Mouse (Mus musculus): ENCODE results near the gene Efcc1.

Efcc1 gene

DNA sequence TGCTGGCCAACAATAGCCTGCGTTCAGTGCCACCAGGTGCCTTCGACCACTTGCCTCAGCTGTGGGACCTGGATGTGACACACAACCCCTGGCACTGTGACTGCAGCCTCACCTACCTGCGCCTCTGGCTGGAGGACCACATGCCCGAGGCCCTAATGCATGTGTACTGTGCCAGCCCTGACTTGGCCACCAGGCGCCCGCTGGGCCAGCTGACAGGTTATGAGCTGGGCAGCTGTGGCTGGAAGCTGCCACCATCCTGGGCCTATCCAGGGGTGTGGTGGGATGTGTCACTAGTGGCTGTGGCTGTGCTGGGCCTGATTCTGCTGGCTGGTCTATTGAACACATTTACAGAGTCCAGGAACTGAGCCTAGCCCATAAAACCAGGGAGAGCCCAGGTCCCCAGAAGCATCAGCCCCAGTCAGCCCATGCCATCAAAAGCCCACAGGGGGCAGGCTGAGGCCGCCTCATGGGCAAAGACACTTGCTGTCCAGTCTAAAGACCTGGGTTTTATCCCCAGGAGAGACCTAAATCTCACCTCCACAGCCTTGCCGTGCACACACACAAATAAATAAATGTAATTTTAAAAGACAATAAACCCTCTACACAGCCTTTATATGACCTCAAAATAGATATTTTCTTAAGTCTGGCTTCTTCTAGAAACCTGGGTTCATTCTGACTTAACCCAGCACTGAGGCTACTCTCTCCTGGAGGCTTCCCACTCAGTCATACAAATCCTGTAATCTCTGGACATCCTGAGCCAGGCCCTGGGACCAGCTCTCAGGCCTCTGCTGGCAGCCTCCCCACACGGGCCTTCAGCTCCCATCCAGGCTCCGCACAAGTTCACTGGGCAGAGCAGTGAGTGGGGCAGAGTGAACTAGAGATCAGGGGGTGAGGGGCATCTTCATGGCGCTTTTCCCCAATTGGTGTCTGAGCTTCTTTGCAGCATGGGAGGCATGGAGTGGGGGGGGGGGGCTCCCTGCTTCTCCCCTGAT is 48.8 kb downstream of the Efcc1 start:
- DNase-seq: peak in 1 of 2 experiments; percentile 25

DNA sequence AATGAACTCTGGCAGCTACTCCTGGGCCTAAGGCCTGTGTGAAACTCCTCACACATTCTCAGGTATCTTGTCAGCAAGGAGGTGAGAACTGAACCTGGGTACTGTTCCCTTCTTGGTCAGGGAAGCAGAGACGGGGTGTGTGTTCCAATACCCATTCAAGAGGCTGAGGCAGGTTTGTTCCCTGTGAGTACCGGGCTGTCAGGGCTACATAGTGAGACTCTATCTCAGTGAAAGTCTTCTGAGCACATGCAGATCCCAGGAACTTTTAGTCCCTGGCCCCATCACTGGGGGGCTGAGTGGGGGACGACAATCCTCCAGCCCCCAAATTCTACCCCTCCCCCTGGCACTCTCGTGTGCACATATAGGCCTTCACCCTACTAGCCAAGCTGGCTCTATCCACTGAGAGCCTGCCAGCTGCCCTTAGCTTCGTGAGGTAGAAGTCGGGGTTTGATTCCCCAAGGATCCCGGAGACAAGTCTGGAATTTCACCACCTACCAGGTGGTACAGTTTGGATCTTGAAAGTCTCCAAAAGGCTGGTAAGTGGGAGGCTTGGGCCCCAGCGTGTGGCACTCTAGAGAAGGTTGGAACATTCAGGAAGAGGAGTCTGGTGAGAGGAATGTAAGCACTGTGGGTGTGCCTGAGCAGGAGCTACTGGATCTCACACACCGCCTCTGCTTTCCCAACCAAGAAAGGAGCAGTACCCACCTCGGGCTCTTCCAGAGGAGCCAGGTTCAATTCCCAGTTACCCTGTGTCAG is 50.1 kb downstream of the Efcc1 start:
- no peak for DNase-seq

DNA sequence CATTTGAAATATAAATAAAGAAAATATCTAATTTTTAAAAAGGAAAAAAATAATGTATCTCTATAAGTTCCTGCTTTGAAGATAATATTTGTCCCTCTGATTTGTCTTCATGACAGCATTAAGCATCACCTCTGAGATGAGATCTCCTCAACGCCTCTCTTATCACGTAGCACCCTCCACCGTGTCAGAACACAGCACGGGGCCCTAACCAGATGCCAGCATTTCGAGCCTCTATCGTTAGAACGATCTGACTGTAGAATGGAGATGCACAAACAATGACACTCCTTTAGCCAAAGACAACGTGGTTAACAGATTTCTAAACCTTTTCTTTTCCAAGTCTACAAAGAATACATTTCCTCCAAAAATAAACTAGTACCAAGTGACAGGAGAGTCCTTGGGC is 53.4 kb downstream of the Efcc1 start:
- DNase-seq: no peak

DNA sequence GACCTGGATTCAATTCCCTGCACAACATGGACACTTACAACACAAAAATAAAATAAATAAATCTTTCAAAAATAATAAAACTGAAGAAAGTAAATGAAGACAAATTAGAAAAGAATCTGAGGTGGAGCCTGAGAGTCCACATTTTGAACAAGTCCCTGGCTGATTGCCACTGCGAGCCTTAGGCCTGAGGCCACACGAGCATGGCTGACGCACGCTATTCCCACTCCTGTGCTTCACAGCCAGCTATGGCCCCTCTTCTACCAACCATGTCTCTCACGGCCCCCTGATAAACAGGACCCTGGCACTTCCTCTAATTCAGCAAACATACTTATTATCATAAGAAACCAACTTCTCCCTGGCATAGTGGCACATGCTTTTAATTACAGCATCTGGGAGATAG is 56.0 kb downstream of the Efcc1 start:
- DNase-seq: no peak

DNA sequence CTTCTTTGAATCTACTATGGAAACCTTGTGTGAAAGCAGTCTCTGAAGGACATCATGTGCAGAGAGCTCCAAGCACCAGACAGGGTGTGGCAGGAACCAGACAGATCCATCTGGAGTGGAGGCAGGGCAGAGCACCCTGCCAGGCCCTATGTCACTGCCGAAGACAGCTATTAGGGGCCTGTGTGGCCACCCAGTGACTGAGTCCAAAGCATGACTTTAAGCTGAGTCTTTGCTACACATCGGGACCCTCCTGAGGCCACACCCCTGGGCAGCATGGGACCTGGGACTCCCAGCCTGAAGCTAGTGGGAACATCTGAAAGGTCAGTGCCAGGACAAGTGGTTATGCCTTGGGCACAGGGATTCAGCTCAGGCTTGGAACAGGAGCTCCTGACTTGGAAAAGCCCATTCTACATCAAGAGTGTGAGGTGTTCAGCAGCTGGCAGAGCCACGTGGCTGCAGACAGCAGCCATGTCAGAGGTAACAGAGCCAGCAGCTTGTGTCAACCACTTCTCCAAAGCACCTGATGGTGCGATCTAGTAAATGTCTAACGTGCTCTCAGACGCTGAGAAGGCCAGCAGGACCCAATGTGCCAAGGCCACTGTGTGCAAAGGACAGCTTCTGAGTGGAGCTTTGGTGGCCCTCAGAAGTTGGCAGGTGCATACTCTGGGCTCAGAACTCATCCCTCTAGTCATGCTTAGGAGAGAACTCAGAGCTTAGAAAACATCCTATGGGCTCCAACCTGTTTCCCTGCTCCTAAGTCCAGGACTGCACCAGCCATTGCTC is 56.6 kb downstream of the Efcc1 start:
- DNase-seq: no peak

DNA sequence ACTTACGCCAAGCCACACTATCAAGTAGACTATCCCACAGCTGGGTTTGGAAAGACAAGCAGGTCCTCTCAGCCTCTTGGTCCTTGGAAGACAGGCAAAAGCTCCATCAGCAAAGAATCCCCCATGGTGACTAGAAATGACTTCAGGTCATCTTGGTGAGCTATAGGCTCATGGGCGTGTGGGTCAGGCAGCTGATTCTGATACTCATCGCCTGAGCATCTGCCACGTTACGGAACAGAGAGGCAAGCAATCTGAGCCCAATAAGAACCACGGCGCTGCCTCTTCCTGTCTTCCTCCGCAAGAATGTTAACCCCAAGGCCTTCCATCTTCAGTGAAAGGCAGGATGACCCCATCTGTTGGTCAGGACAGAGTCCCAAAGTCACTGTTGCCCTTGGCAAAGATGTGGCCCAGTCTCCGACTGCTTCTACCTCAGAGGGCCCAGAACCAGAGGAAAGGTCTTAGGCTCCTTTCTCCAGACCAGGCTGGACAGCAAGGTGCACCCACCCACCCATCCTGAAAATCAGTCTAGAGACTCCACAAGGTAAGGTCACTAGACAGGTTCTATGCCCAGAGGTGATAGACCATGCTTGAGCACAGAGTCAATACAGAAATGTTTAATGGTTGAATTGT is 57.7 kb downstream of the Efcc1 start:
- no peak for DNase-seq

DNA sequence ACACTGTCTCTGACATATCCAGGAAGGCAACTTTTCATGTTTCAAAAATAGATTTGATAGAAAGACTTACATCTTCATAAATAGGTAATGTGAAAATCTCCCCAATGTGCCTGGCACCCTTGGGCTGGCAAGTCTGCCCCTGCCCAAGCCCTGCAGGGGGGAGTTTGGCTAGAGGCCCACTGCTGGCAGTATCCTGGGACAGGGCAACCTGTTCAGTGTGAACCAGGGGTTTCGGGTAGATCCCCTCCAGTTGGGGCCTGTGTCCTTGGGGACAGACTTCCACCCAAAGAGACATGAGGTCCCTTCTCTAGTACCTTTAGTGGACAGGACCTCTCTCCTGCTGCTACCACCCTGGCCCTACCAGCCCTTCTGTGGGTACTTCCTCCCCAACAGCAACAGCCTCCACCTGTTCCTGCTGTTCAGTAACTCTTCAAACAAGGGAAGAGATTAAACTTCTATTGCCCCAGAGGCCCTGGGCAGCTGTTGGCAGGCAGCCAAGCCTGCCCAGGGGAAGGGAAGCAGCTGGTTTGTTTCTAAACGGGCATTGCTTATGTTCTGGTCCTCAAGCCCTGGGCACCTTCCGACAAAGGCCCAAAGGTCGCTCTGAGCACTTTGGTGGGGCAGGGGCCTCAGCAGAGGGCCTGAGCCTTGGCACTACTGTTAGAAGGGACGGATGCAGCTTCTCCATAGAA is 58.4 kb downstream of the Efcc1 start:
- peak in 1 of 2 experiments; percentile 17 for DNase-seq

DNA sequence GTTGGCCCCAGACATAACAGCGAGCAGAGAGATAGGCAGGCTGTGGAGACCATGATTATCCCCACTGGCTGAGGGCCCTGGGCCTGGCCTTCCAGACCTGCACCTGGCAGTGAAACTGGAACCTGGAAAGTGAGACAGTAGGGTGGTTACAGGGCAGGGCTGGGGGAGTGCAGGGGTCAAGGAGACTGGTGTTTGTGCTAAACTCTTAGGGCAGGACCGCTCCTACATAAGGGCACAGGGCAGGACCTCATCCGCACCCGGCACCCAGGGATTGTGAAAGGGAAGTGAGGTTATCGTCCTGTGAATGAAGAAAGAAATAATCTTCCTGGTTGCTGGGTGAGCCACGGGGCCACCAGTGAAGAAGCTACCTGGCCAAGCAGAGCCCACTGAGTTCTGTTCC is 59.1 kb downstream of the Efcc1 start:
- no peak for DNase-seq

DNA sequence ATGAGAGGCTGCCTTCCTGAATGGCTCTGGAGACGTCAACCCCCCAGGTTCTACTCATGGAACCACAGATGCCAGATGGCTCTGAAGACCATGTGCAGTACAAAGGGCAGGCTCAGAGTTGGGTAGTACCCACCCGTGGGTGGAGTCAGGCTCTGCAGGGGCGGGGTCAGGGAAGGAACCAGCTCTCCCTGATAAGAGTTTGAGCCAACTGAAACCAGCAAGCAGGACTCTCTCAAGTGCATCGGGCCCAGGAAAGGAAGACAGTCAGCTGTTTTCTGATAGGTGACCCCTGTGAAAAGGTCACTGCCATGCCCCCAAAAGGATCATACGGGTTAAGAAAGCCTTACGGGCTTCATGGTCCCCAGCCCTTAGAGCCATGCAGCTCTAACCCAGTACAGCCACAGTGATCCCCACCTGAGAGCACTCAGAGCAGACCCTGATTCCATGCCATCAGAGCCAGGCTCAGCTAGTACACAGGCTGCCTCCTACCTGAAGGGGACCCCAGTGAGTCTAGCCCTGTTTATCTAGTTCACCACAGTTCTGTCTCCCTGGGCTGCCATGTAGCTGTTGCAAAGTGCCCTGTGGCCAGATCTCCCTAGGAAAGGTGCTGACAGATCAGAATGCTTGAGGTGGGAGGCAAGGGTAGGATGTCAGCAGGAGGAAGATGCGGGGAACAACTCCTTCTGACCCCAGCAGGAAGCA is 60.3 kb downstream of the Efcc1 start:
- DNase-seq: peak; percentile 37 to 42

DNA sequence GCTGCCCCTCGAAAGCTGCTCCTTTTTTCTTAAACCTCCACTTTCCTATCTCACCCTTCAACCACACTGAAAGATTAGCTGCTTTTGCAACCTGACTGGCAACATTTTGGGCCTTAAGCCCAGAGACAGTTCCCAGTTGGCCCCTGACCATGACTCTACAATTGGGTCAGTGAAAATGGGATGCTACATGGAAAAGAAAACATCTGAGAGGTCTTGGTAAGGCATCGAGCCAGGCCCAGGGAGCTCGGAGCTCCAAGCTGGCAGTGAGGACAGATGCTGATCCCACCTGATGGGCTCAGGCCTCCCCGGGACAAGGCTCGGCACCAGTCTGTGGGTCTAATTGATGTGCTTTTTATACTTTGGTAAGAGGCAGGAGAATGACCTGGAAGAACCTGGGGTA is 61.2 kb downstream of the Efcc1 start:
- no peak for DNase-seq

DNA sequence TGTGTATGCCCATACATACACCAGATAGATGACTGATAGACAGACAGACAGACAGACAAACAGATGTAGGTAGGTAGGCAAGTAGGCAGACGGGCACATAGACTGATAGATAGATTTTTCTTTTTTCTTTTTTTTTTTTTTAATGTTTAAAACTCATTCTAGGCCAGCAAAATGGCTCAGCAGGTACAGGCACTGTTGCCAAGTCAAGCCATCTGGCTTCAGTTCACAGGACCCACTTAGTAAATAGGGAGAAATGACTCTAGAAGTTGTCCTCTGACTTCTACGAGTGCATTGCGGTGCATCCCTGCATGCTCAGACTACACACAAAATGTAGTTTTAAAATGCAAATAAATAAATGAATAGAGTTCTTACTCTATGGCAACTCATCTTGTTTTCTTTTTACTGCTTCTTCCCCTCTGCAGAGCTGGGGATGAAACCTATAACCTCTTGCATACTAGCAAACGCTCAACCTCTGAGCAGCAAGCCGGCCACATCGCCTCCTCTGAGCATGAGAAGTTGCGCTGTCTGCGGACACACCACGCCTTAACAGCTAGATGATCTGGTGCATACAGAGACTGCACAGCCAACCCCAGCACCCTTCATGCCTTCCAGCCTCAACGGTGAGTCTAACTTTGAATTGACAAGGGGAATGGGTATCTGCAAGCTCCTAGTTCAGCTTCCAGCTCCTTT is 63.3 kb downstream of the Efcc1 start:
- DNase-seq: no peak

DNA sequence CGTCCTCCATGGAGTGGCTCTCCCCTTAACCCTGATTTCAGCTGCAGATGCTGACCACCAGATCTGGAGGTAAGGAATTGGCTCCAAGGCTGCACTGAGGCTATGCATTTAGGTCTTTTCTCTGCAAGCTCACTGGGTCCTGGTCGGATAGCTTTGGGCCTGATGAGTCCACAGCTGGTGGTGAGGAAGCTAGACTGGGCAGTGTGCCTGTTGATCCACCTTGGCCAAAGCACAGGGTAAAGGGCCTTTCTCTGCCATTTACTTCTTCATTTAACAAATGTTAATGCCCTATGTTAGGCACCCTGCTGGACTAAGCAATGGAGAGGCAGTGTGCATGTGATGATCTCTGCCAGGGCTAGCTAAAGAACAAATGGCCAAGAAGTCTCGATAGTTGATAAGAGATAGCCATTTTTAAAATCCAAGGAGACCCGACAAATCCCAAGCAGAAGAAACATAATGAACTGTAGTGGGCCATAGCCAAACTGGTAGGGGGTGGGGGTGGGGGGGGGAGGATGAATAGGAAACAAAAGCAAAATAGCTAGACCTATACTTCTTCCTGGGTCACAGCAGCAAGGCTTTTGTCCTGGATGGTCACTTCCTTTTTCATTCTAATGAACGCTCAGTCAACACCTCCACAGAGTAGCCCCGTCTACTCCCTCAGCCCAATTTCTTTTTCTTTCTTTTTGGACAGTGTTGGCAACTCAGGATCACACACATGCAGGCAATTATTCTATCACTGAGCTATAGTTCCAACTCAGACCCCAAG is 64.9 kb downstream of the Efcc1 start:
- DNase-seq: no peak

DNA sequence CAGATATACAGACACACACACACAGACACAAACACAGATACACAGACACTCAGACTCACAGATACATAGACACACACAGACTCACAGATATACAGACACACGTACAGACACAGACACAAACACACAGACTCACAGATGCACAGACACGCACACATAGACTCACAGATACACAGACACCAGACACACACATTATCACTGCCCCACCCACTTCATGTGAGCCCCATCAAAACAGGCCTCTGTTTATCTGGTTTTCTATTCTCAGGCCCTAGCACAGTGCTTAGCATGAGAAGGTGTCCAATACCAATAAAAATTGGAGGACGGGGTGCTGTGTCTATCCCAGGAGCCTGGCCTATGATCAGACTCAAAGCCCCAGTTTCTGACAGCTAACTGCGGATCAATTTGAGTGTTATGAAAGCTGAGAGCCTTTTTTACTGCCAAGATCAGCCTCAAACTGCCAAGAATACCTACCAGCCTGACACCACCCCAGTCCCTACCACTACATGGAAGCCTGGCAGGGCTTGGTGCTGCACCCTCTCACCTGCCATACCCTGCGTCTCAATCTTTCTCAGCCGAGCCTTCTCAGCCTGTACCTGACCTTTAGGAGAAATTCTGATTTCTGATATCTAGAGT is 65.7 kb downstream of the Efcc1 start:
- DNase-seq: no peak

DNA sequence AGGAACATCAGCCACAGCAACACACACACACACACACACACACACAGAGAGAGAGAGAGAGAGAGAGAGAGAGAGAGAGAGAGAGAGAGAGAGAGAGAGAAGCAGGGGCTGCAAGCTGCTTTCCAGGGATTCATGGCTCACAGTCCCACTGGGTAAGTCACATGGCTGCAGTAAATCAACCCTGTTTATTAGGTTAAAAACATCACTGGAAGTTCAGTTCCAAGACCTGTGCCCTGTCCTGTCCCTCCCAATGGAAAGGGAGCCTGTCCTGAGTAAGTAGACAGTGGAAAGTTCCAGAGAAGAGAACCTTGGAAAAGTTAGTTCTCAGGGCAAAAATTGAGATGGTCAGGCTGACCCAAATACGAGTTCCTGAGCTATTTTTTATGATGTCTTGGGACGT is 66.7 kb downstream of the Efcc1 start:
- no peak for DNase-seq

DNA sequence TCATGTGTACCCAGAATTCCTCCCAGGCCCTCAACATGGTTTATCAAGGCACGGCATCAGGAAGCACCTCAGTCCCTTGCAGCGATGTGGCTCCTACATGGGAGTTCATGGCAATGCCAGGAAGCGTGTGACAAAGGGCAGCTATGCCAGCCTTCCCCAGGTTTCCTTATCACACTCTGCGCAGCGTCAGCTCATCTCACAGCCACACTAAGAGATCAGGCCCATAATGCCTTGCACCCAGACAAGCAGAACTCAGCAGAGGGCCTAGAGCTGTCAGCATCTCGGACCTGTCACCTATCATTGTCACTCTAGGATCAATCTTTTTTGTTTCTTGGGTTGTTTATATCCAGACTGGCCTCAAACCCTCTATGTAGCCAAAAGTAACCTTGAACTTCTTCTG is 68.9 kb downstream of the Efcc1 start:
- DNase-seq: no peak

DNA sequence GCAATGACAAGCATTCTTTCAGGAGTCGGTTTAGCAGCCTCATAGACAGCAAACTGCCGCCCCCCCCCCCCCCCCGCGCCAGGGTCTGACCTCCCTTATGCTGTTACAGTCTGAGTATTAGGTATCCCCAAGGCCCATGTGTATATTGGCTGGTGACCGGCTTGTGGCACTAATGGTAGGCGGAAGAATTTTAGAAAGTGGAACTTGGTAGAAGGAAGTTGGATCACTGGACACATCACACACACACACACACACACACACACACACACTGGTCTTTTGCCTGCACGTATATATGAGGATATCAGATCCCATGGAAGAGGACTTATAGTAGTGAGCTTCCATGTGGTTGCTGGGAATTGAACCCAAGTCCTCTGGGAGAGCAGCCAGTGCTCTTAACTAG is 71.8 kb downstream of the Efcc1 start:
- DNase-seq: no peak

DNA sequence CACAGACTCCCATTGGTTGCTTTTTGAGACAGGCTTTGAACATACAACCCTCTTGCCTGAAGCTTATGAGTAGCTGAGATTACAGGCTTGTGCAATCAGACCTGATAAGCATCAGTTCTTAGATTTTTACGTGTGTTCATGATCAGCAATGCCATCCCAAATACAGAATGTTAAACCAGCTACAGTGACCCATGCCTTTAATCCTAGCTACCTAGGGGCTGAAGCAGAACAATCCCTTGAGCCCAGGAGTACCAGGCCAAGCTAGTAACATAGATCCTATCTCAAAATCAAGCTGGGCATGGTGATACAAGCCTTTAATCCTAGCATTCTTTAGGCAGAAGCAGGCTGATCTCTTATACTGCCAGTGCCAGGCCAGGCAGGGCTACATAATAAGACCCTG is 73.4 kb downstream of the Efcc1 start:
- no peak for DNase-seq

DNA sequence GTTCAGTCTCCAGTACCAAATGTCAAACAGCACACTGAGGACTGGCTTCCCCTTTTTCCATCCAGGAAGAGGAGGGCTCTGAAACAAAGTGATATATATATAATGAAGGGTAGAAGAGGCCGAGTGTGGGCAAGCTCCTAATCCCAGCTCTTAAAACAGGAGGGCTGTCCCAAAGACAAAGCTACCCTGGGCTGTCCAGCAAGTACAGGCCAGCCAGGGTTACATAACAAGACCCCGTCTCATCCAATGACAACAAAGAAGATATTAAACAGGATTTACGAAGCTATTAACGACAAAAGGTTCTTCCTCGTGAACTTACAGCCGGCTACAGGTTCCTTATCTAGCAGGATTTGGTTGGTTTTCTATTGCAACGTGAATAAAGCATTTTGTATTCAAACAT is 74.2 kb downstream of the Efcc1 start:
- no peak for DNase-seq

DNA sequence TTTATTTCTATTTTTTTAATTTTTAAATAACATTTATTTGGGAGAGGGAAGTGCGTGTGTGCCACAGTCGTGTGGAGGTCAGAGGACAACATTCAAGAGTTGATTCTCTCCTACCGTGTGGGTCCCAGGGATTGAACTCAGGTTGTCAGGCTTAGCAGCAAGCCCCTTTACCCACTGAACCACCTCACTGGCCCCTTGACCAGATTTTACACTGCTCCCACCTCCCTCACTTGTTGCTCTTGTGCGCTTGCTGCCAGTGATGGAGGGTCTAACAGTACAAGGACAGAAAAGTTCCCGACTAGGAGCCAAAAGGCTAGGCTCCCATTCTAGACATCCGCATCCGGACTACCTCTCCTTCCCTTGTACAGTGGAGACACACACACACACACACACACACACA is 74.8 kb downstream of the Efcc1 start:
- DNase-seq: no peak
